Mouse (Mus musculus) heart, postnatal 0 days (tissue): Measurements from ENCODE around the gene Rpp14.

ENCODE experiments used
- CTCF ChIP-seq: IDR thresholded peaks from 2 replicates; pipeline ENCODE4 v1.5.1; 2016; ENCODE audit warnings: antibody characterized with exemption, control low read depth, low read depth
- EP300 ChIP-seq: IDR thresholded peaks from 2 replicates; pipeline ENCODE4 v1.6.1; 2016; ENCODE audit warnings: antibody characterized with exemption, low read depth

DNA sequence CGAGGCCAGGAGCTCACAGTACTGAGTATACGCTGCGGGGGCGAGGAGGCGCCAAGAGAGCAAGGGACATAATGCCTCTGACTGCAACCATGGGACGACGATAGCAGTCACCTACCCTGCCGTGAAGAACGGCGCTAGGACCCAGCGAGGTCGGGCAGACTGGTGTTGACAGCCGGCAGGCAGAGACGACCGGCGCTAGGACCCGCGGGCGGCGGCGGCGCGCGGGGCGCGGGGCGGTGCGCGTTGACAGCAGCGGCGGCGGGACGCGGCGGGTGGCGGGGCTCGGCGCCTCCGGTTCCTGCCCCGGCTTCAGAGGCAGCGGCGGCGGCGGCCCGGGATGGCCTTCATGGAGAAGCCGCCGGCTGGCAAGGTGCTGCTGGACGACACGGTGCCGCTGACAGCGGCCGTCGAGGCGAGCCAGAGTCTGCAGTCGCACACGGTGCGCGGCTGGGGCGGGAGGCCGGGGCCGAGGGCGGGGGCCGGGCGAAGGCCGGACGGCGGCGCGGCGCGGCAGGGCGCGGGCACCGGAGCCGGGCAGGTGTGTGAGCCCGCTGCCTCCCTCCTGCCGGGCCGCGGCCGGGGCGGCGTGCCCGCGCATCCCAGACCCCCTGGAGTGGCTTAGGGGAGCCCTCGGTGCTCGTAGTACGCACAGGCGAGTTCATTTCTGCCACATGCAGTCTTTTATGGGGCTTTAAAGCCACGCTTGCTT is 18.0 kb downstream of the Rpp14 start, which contains the start of gene Pxk:
- TF ChIP-seq CTCF (no peak), EP300 (no peak)
